Mouse (Mus musculus): Measurements from ENCODE around the gene Chaf1a. TPM values are rescaled to one million over a fixed set of nuclear protein-coding genes. Genes with fewer than 3 reads are reported as not detected.

Gene Chaf1a
- polyA plus RNA-seq (2012; rRNA removed) = 1.6 and 2.3 TPM in 2 replicates

- TF ChIP-seq POLR2A (IDR thresholded peaks at IDR 0.05; ENCODE audit: borderline replicate concordance, extremely low read depth, low read depth, low read length) (peak; percentile 48; the same call in 1 of the 2 replicates), CTCF (IDR thresholded peaks at IDR 0.05; ENCODE audit: insufficient read depth, low read length) (no peak)
- WGBS = under 1% methylated on average over 65 of the region's 68 CpGs
These were observed at the start of gene Chaf1a for GRCm38 (mm10) chr17:56040030-56040856. TSS of gene Chaf1a (plus strand) at chr17:56040439.

GRCm38 (mm10) chr17:55996007-55996406 lies 44.2 kb upstream of the Chaf1a start:
- no peak for DNase-seq
- Histone ChIP-seq H3K4me1 (ENCODE audit: control insufficient read depth, insufficient read depth, low read length) (no peaks in the 10 kb centered on the region), H3K4me3 (replicated peaks; ENCODE audit: extremely low read depth, low read depth, low read length) (no peak overlapping the region)
- TF ChIP-seq POLR2A (IDR thresholded peaks at IDR 0.05; ENCODE audit: borderline replicate concordance, extremely low read depth, low read depth, low read length) (no peak), CTCF (IDR thresholded peaks at IDR 0.05; ENCODE audit: insufficient read depth, low read length) (no peak)
- 80% methylated on average over 15 of the region's 15 CpGs for WGBS

More at GRCm38 (mm10) chr17:56040030-56040856, at the start of gene Chaf1a:
- DNase-seq = peak; percentile 93
- peak within 1 kb of the TSS; percentile 53 for H3K4me3 ChIP-seq (replicated peaks; ENCODE audit: extremely low read depth, low read depth, low read length)
- H3K4me1 ChIP-seq (ENCODE audit: control insufficient read depth, insufficient read depth, low read length) = peaks cover 4% of the 10 kb centered on the region; the same call in 1 of the 2 replicates

GRCm38 (mm10) chr17:55999794-56000499 lies 40.3 kb upstream of the Chaf1a start:
- whole genome bisulfite sequencing = 37% methylated on average over 30 of the region's 30 CpGs
- TF ChIP-seq POLR2A (IDR thresholded peaks at IDR 0.05; ENCODE audit: borderline replicate concordance, extremely low read depth, low read depth, low read length) = no peak
- TF ChIP-seq CTCF (IDR thresholded peaks at IDR 0.05; ENCODE audit: insufficient read depth, low read length) = no peak
- DNase-seq = no peak

GRCm38 (mm10) chr17:56003000-56003399 lies 37.2 kb upstream of the Chaf1a start:
- TF ChIP-seq POLR2A (IDR thresholded peaks at IDR 0.05; ENCODE audit: borderline replicate concordance, extremely low read depth, low read depth, low read length) = no peak
- no peak for TF ChIP-seq CTCF (IDR thresholded peaks at IDR 0.05; ENCODE audit: insufficient read depth, low read length)
- Histone ChIP-seq H3K4me3 (replicated peaks; ENCODE audit: extremely low read depth, low read depth, low read length) (no peak overlapping the region), H3K4me1 (ENCODE audit: control insufficient read depth, insufficient read depth, low read length) (peaks cover 2% of the 10 kb centered on the region; the same call in 1 of the 2 replicates)
- DNase-seq = no peak
- 70% methylated on average over 3 of the region's 3 CpGs for WGBS

More at GRCm38 (mm10) chr17:55999794-56000499, 40.3 kb upstream of the Chaf1a start:
- no peaks in the 10 kb centered on the region for H3K4me1 ChIP-seq (ENCODE audit: control insufficient read depth, insufficient read depth, low read length)
- no peak overlapping the region for H3K4me3 ChIP-seq (replicated peaks; ENCODE audit: extremely low read depth, low read depth, low read length)

- peak; percentile 64 for DNase-seq
- WGBS = 16% methylated on average over 13 of the region's 13 CpGs
- TF ChIP-seq POLR2A (IDR thresholded peaks at IDR 0.05; ENCODE audit: borderline replicate concordance, extremely low read depth, low read depth, low read length) (peak; percentile 51; the same call in 1 of the 2 replicates), CTCF (IDR thresholded peaks at IDR 0.05; ENCODE audit: insufficient read depth, low read length) (no peak)
These were observed 34.7 kb upstream of the Chaf1a start, which contains the start of the genes Stap2 and Mpnd for GRCm38 (mm10) chr17:56005415-56006061. TSS of gene Stap2 (minus strand) at chr17:56005584. TSS of gene Mpnd (plus strand) at chr17:56005711.

GRCm38 (mm10) chr17:56006956-56007355 lies 33.3 kb upstream of the Chaf1a start:
- DNase-seq = no peak
- WGBS = 65% methylated on average over 10 of the region's 10 CpGs
- TF ChIP-seq POLR2A (IDR thresholded peaks at IDR 0.05; ENCODE audit: borderline replicate concordance, extremely low read depth, low read depth, low read length) (no peak), CTCF (IDR thresholded peaks at IDR 0.05; ENCODE audit: insufficient read depth, low read length) (no peak)
- peaks cover 11% of the 10 kb centered on the region for H3K4me1 ChIP-seq (ENCODE audit: control insufficient read depth, insufficient read depth, low read length)
- no peak overlapping the region for H3K4me3 ChIP-seq (replicated peaks; ENCODE audit: extremely low read depth, low read depth, low read length)

More at GRCm38 (mm10) chr17:56005415-56006061, 34.7 kb upstream of the Chaf1a start, which contains the start of the genes Stap2 and Mpnd:
- H3K4me3 ChIP-seq (replicated peaks; ENCODE audit: extremely low read depth, low read depth, low read length) = peak within 1 kb of the TSS; percentile 72
- H3K4me1 ChIP-seq (ENCODE audit: control insufficient read depth, insufficient read depth, low read length) = peaks cover 7% of the 10 kb centered on the region

- Histone ChIP-seq H3K4me1 (ENCODE audit: control insufficient read depth, insufficient read depth, low read length) (peaks cover 11% of the 10 kb centered on the region), H3K4me3 (replicated peaks; ENCODE audit: extremely low read depth, low read depth, low read length) (peak overlapping the region; percentile 10)
- no peak for DNase-seq
- 16% methylated on average over 14 of the region's 14 CpGs for WGBS
- TF ChIP-seq CTCF (IDR thresholded peaks at IDR 0.05; ENCODE audit: insufficient read depth, low read length) (no peak), POLR2A (IDR thresholded peaks at IDR 0.05; ENCODE audit: borderline replicate concordance, extremely low read depth, low read depth, low read length) (no peak)
These were observed 32.5 kb upstream of the Chaf1a start for GRCm38 (mm10) chr17:56007444-56008355.

GRCm38 (mm10) chr17:56008356-56009087 lies 31.7 kb upstream of the Chaf1a start:
- DNase-seq = peak; percentile 84
- TF ChIP-seq POLR2A (IDR thresholded peaks at IDR 0.05; ENCODE audit: borderline replicate concordance, extremely low read depth, low read depth, low read length) (peak; percentile 41; the same call in 1 of the 2 replicates), CTCF (IDR thresholded peaks at IDR 0.05; ENCODE audit: insufficient read depth, low read length) (no peak)
- H3K4me1 ChIP-seq (ENCODE audit: control insufficient read depth, insufficient read depth, low read length) = peaks cover 11% of the 10 kb centered on the region
- under 1% methylated on average over 21 of the region's 21 CpGs for WGBS
- peak overlapping the region; percentile 82 for H3K4me3 ChIP-seq (replicated peaks; ENCODE audit: extremely low read depth, low read depth, low read length)
